Mouse (Mus musculus): ENCODE measurements around the gene Meox1.

The Meox1 gene

GRCm38 (mm10) chr11:101849286-101849685, 44.9 kb downstream of the Meox1 start:
- no peak for DNase-seq (ENCODE audit: low spot score)

- DNase-seq (ENCODE audit: low spot score) = no peak
These were observed 46.7 kb downstream of the Meox1 start for GRCm38 (mm10) chr11:101847509-101847908.

- DNase-seq (ENCODE audit: low spot score) = no peak
These were observed 51.4 kb downstream of the Meox1 start for GRCm38 (mm10) chr11:101842773-101843163.

- no peak for DNase-seq (ENCODE audit: low spot score)
These were observed 52.0 kb downstream of the Meox1 start for GRCm38 (mm10) chr11:101841998-101842772.

- no peak for DNase-seq (ENCODE audit: low spot score)
These were observed 53.8 kb downstream of the Meox1 start for GRCm38 (mm10) chr11:101840405-101840804.

- no peak for DNase-seq (ENCODE audit: low spot score)
These were observed 54.7 kb downstream of the Meox1 start for GRCm38 (mm10) chr11:101839426-101839825.

GRCm38 (mm10) chr11:101832001-101832400, 62.2 kb downstream of the Meox1 start:
- DNase-seq (ENCODE audit: low spot score) = no peak

GRCm38 (mm10) chr11:101830616-101831015, 63.6 kb downstream of the Meox1 start:
- no peak for DNase-seq (ENCODE audit: low spot score)

GRCm38 (mm10) chr11:101830112-101830511, 64.1 kb downstream of the Meox1 start:
- no peak for DNase-seq (ENCODE audit: low spot score)

GRCm38 (mm10) chr11:101828718-101829117, 65.5 kb downstream of the Meox1 start:
- no peak for DNase-seq (ENCODE audit: low spot score)
